Mouse (Mus musculus) ES-Bruce4 (cell line): ENCODE data around the gene Gm572. TPM values are rescaled to one million over a fixed set of nuclear protein-coding genes. Genes with fewer than 3 reads are reported as not detected.

ENCODE experiments used
- H3K27ac ChIP-seq: 2 replicates; pipeline ENCODE4 v1.5.1; 2012; ENCODE audit warnings: low read length, inconsistent platforms; ENCODE audit not compliant: insufficient read depth
- H3K27me3 ChIP-seq: 2 replicates; pipeline ENCODE4 v1.6.1; 2012; ENCODE audit warnings: mild to moderate bottlenecking, low read length, inconsistent platforms; ENCODE audit not compliant: control insufficient read depth, poor library complexity, insufficient read depth, severe bottlenecking
- H3K36me3 ChIP-seq: 2 replicates; pipeline ENCODE4 v1.6.1; 2012; ENCODE audit warnings: inconsistent platforms, mild to moderate bottlenecking, low read length, moderate library complexity; ENCODE audit not compliant: control insufficient read depth, poor library complexity, insufficient read depth, severe bottlenecking
- H3K4me1 ChIP-seq: one replicate; pipeline ENCODE4 v1.8.1; 2011; ENCODE audit warnings: low read length; ENCODE audit not compliant: control insufficient read depth, insufficient read depth
- H3K4me3 ChIP-seq: 2 replicates; pipeline ENCODE4 v1.5.1; 2011; ENCODE audit warnings: low read depth, mild to moderate bottlenecking, low read length
- H3K9ac ChIP-seq: 2 replicates; pipeline ENCODE4 v1.6.1; 2012; ENCODE audit warnings: low read depth, mild to moderate bottlenecking, inconsistent platforms; ENCODE audit not compliant: poor library complexity, severe bottlenecking
- H3K9me3 ChIP-seq: replicated peaks from 2 replicates; pipeline ENCODE4 v1.6.1; 2012; ENCODE audit warnings: mild to moderate bottlenecking, low read length, inconsistent platforms; ENCODE audit not compliant: control insufficient read depth, poor library complexity, insufficient read depth, severe bottlenecking
- CTCF ChIP-seq: IDR thresholded peaks from one replicate; pipeline ENCODE4 v1.8.1; 2011; ENCODE audit warnings: low read depth, low read length
- EP300 ChIP-seq: IDR thresholded peaks from 2 replicates; pipeline ENCODE4 v1.6.1; 2011; ENCODE audit warnings: low read depth, low read length; ENCODE audit not compliant: insufficient read depth
- POLR2A ChIP-seq: IDR thresholded peaks from one replicate; pipeline ENCODE4 v1.8.1; 2011; ENCODE audit warnings: low read length; ENCODE audit not compliant: insufficient read depth
- polyA plus RNA-seq: library from polyadenylated mRNA; stranded (reverse); fragments of >200 nt; gene quantifications from 2 replicates; pipeline ENCODE4 v1.2.4, GENCODE M21; 2011; ENCODE audit warnings: low read depth; ENCODE audit not compliant: missing spikeins, insufficient read depth, insufficient read length

Gene Gm572
- polyA plus RNA-seq, 1 experiment = not detected

GRCm38 (mm10) chr4:148654701-148655398 lies 11.7 kb downstream of the Gm572 start:
- peaks cover 11% of the 10 kb centered on the region for H3K9me3 ChIP-seq
- peak overlapping the region; percentile 22; the same call in 1 of the 2 replicates for H3K9ac ChIP-seq
- TF ChIP-seq POLR2A (peak; percentile 8), EP300 (no peak), CTCF (peak; percentile 97)
- H3K4me3 ChIP-seq = peak overlapping the region; percentile 58
- H3K27me3 ChIP-seq = no peaks in the 10 kb centered on the region
- H3K4me1 ChIP-seq = no peaks in the 10 kb centered on the region
- peak overlapping the region; percentile 66 for H3K27ac ChIP-seq
- no peaks in the 10 kb centered on the region for H3K36me3 ChIP-seq

- Histone ChIP-seq H3K4me1 (no peaks in the 10 kb centered on the region), H3K4me3 (no peak overlapping the region), H3K27ac (no peak overlapping the region), H3K36me3 (no peaks in the 10 kb centered on the region), H3K9me3 (peaks cover 11% of the 10 kb centered on the region), H3K27me3 (no peaks in the 10 kb centered on the region), H3K9ac (no peak overlapping the region)
- no peak for TF ChIP-seq EP300
- no peak for TF ChIP-seq CTCF
- no peak for TF ChIP-seq POLR2A
Measured at GRCm38 (mm10) chr4:148656691-148657258, 13.7 kb downstream of the Gm572 start.

GRCm38 (mm10) chr4:148657776-148658175 lies 14.7 kb downstream of the Gm572 start:
- H3K27me3 ChIP-seq = no peaks in the 10 kb centered on the region
- no peak overlapping the region for H3K9ac ChIP-seq
- no peak overlapping the region for H3K27ac ChIP-seq
- no peak for TF ChIP-seq EP300
- TF ChIP-seq POLR2A = no peak
- no peak for TF ChIP-seq CTCF
- peaks cover 10% of the 10 kb centered on the region for H3K9me3 ChIP-seq
- peaks cover 2% of the 10 kb centered on the region for H3K4me1 ChIP-seq
- H3K4me3 ChIP-seq = peak overlapping the region; percentile 11; the same call in 1 of the 2 replicates
- no peaks in the 10 kb centered on the region for H3K36me3 ChIP-seq

- Histone ChIP-seq H3K27ac (no peak overlapping the region), H3K9ac (no peak overlapping the region), H3K4me3 (no peak overlapping the region), H3K4me1 (peaks cover 2% of the 10 kb centered on the region), H3K27me3 (no peaks in the 10 kb centered on the region), H3K9me3 (no peaks in the 10 kb centered on the region), H3K36me3 (no peaks in the 10 kb centered on the region)
- TF ChIP-seq POLR2A (no peak), EP300 (no peak), CTCF (no peak)
Measured at GRCm38 (mm10) chr4:148660174-148660573, 17.1 kb downstream of the Gm572 start.

GRCm38 (mm10) chr4:148662168-148662965 lies 19.2 kb downstream of the Gm572 start:
- Histone ChIP-seq H3K27ac (no peak overlapping the region), H3K9ac (no peak overlapping the region)

More at GRCm38 (mm10) chr4:148662168-148662965, 19.2 kb downstream of the Gm572 start:
- peak overlapping the region; percentile 26; the same call in 1 of the 2 replicates for H3K4me3 ChIP-seq
- TF ChIP-seq EP300 = no peak
- no peak for TF ChIP-seq POLR2A
- TF ChIP-seq CTCF = peak; percentile 68
- H3K36me3 ChIP-seq = no peaks in the 10 kb centered on the region
- H3K27me3 ChIP-seq = no peaks in the 10 kb centered on the region
- no peaks in the 10 kb centered on the region for H3K9me3 ChIP-seq
- H3K4me1 ChIP-seq = peaks cover 2% of the 10 kb centered on the region
